Mouse (Mus musculus) stomach, embryonic 14.5 days (tissue): ENCODE data around the gene Nradd. TPM values are rescaled to one million over a fixed set of nuclear protein-coding genes. Genes with fewer than 3 reads are reported as not detected.

Experiments
- ATAC-seq: fragments of 200-750 bp; cut with Nextera tagmentation; 2 replicates; pipeline ENCODE4 v1.8.0; 2017; ENCODE audit warnings: low read depth, moderate TSS enrichment; ENCODE audit not compliant: insufficient number of reproducible peaks, insufficient read depth, low FRiP score
- H3K27ac ChIP-seq: fragments of 300-500 bp; sonication (generic); 2 replicates; pipeline ENCODE4 v1.5.1; 2014; ENCODE audit warnings: mild to moderate bottlenecking, low read length, moderate library complexity, mixed read lengths
- H3K27me3 ChIP-seq: fragments of 300-500 bp; sonication (generic); 2 replicates; pipeline ENCODE4 v1.6.1; 2014; ENCODE audit warnings: low read length, control low read depth, mixed read lengths; ENCODE audit not compliant: control insufficient read depth, insufficient read depth
- H3K36me3 ChIP-seq: fragments of 300-500 bp; sonication (generic); 2 replicates; pipeline ENCODE4 v1.6.1; 2014; ENCODE audit warnings: mild to moderate bottlenecking, control low read depth, low read length, moderate library complexity, mixed read lengths; ENCODE audit not compliant: control insufficient read depth, insufficient read depth
- H3K4me1 ChIP-seq: fragments of 300-500 bp; sonication (generic); 2 replicates; pipeline ENCODE4 v1.6.1; 2014; ENCODE audit warnings: low read length, control low read depth, mixed read lengths; ENCODE audit not compliant: control insufficient read depth, insufficient read depth
- H3K4me2 ChIP-seq: fragments of 300-500 bp; sonication (generic); replicated peaks from 2 replicates; pipeline ENCODE4 v1.6.1; 2014; ENCODE audit warnings: low read depth, low read length, control low read depth
- H3K4me3 ChIP-seq: fragments of 300-500 bp; sonication (generic); 2 replicates; pipeline ENCODE4 v1.5.1; 2014; ENCODE audit warnings: low read depth, low read length, control low read depth
- H3K9ac ChIP-seq: fragments of 300-500 bp; sonication (generic); replicated peaks from 2 replicates; pipeline ENCODE4 v1.6.1; 2014; ENCODE audit warnings: low read depth, mild to moderate bottlenecking, control low read depth, low read length, moderate library complexity, mixed read lengths
- H3K9me3 ChIP-seq: fragments of 300-500 bp; sonication (generic); 2 replicates; pipeline ENCODE4 v1.6.1; 2016; ENCODE audit warnings: low read depth, low read length, control low read depth; ENCODE audit not compliant: control insufficient read depth
- WGBS: fragments of 180-500 bp; shearing (Covaris S2); extraction: QIAGEN DNeasy Blood & Tissue Kit; methylation state at CpG from one replicate; pipeline ENCODE4 v1.1.7; 2014; 5-methylcytosine and 5-hydroxymethylcytosine counted together
- polyA plus RNA-seq: library from polyadenylated mRNA; unstranded; fragments of >200 nt; fragmentation: Nextera tagmentation; extraction: Ambion mirVana; gene quantifications from 2 replicates; pipeline ENCODE4 v1.2.1, GENCODE M21; 2014

The Nradd gene
- polyA plus RNA-seq, 1 experiment from 2014 or later: 19.4 TPM

- Histone ChIP-seq H3K9me3 (no peaks in the 10 kb centered on the region), H3K27ac (no peak overlapping the region), H3K27me3 (no peaks in the 10 kb centered on the region), H3K4me3 (no peak overlapping the region), H3K9ac (no peak overlapping the region), H3K4me2 (no peak overlapping the region), H3K36me3 (no peaks in the 10 kb centered on the region), H3K4me1 (no peaks in the 10 kb centered on the region)
- WGBS: 60% methylated on average over 9 of the region's 9 CpGs
- no peak for ATAC-seq
Measured at GRCm38 (mm10) chr9:110643787-110644186, 19.5 kb upstream of the Nradd start.

- Histone ChIP-seq H3K9me3 (no peaks in the 10 kb centered on the region), H3K4me2 (no peak overlapping the region), H3K4me1 (no peaks in the 10 kb centered on the region), H3K27ac (no peak overlapping the region), H3K36me3 (no peaks in the 10 kb centered on the region), H3K9ac (no peak overlapping the region), H3K4me3 (no peak overlapping the region), H3K27me3 (no peaks in the 10 kb centered on the region)
- WGBS: 45% methylated on average over 5 of the region's 5 CpGs
- no peak for ATAC-seq
Measured at GRCm38 (mm10) chr9:110642812-110643524, 18.7 kb upstream of the Nradd start.

- Histone ChIP-seq H3K9me3 (no peaks in the 10 kb centered on the region), H3K27ac (no peak overlapping the region), H3K4me2 (no peak overlapping the region), H3K36me3 (no peaks in the 10 kb centered on the region), H3K27me3 (no peaks in the 10 kb centered on the region), H3K4me3 (no peak overlapping the region), H3K9ac (no peak overlapping the region), H3K4me1 (no peaks in the 10 kb centered on the region)
- WGBS: 83% methylated on average over 5 of the region's 5 CpGs
- ATAC-seq: no peak
Measured at GRCm38 (mm10) chr9:110641006-110641405, 16.8 kb upstream of the Nradd start.

GRCm38 (mm10) chr9:110638611-110639021 is 14.4 kb upstream of the Nradd start:
- H3K9ac ChIP-seq: no peak overlapping the region
- H3K36me3 ChIP-seq: no peaks in the 10 kb centered on the region
- H3K4me1 ChIP-seq: no peaks in the 10 kb centered on the region
- H3K4me2 ChIP-seq: no peak overlapping the region
- no peak overlapping the region for H3K4me3 ChIP-seq
- no peak overlapping the region for H3K27ac ChIP-seq
- ATAC-seq: no peak; the same call in 1 of the 2 replicates
- no peaks in the 10 kb centered on the region for H3K27me3 ChIP-seq
- 80% methylated on average over 10 of the region's 10 CpGs for WGBS
- H3K9me3 ChIP-seq: no peaks in the 10 kb centered on the region

- Histone ChIP-seq H3K27ac (no peak overlapping the region), H3K9ac (no peak overlapping the region), H3K4me3 (no peak overlapping the region), H3K36me3 (no peaks in the 10 kb centered on the region), H3K27me3 (no peaks in the 10 kb centered on the region), H3K4me2 (no peak overlapping the region), H3K4me1 (no peaks in the 10 kb centered on the region), H3K9me3 (no peaks in the 10 kb centered on the region)
- WGBS: 8% methylated on average over 19 of the region's 19 CpGs
- ATAC-seq: no peak
Measured at GRCm38 (mm10) chr9:110635225-110635624, 11.0 kb upstream of the Nradd start.

- Histone ChIP-seq H3K9ac (no peak overlapping the region), H3K27me3 (no peaks in the 10 kb centered on the region), H3K9me3 (no peaks in the 10 kb centered on the region), H3K4me1 (no peaks in the 10 kb centered on the region), H3K4me3 (no peak overlapping the region), H3K27ac (no peak overlapping the region), H3K4me2 (no peak overlapping the region), H3K36me3 (no peaks in the 10 kb centered on the region)
- WGBS: 71% methylated on average over 17 of the region's 17 CpGs
- ATAC-seq: no peak
Measured at GRCm38 (mm10) chr9:110633882-110634281, 9.6 kb upstream of the Nradd start.

- H3K36me3 ChIP-seq: no peaks in the 10 kb centered on the region
- no peak overlapping the region for H3K27ac ChIP-seq
- no peaks in the 10 kb centered on the region for H3K9me3 ChIP-seq
- WGBS: 81% methylated on average over 15 of the region's 15 CpGs
- ATAC-seq: no peak
- no peak overlapping the region for H3K9ac ChIP-seq
- H3K4me1 ChIP-seq: no peaks in the 10 kb centered on the region
- no peak overlapping the region for H3K4me2 ChIP-seq
- no peaks in the 10 kb centered on the region for H3K27me3 ChIP-seq
- H3K4me3 ChIP-seq: no peak overlapping the region
Measured at GRCm38 (mm10) chr9:110632671-110633070, 8.4 kb upstream of the Nradd start.

GRCm38 (mm10) chr9:110631651-110632275 is 7.5 kb upstream of the Nradd start:
- 22% methylated on average over 30 of the region's 30 CpGs for WGBS
- Histone ChIP-seq H3K27me3 (no peaks in the 10 kb centered on the region), H3K27ac (no peak overlapping the region), H3K4me2 (peak overlapping the region; percentile 13; the same call in 1 of the 2 replicates), H3K4me3 (no peak overlapping the region; the same call in 1 of the 2 replicates), H3K9ac (no peak overlapping the region), H3K4me1 (no peaks in the 10 kb centered on the region), H3K36me3 (no peaks in the 10 kb centered on the region), H3K9me3 (no peaks in the 10 kb centered on the region)
- ATAC-seq: no peak
